Mouse (Mus musculus) cerebral cortex, adult 2 months (tissue): ENCODE data around the gene Akr1cl.

Source experiments
- WGBS: fragments of 180-500 bp; shearing (Covaris S2); methylation state at CpG from one replicate; pipeline ENCODE4 v1.1.7; 2018; 5-methylcytosine and 5-hydroxymethylcytosine counted together

Akr1cl gene

DNA sequence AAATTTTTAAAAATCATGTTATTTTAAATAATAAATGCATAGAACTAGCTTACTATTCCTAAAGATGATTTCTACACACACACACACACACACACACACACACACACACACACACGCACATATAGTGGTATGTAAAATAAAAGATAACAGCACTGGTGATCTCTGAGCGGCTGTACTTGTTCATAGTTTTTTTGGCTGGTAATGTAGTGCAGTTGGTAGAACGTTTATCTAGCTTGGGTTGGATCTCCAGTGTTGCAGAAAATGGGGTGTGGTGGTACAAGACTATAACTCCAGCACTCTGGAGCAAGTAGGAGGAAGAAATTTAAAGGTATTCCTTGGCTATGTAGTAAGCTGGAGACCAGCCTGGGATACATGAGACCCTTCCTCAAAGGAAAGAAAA is 49.3 kb downstream of the Akr1cl start:
- 73% methylated on average over 3 of the region's 3 CpGs for WGBS

- WGBS = 39% methylated on average over 7 of the region's 7 CpGs
Measured at GRCm38 (mm10) chr1:64978321-64978799, 54.2 kb downstream of the Akr1cl start.

DNA sequence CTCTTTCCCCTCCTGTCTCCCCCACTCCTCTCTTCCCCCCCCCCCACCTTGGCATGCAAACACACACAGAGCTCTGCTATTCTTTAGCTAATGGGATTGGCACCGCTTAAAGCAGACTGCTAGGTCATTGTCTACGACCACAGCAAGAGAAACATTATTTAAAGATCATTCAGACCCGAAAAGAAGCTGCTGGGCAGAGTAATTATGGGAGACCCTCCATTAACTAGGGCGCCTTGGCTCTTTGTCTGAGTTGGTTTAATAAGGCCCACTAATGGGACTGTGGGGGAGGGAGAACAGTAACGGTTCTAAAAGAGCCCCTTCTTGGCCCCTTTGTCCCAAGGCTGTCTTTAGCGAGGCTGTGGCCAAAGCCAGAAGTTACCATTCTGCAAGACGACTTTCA is 57.2 kb downstream of the Akr1cl start:
- 60% methylated on average over 7 of the region's 7 CpGs for WGBS

DNA sequence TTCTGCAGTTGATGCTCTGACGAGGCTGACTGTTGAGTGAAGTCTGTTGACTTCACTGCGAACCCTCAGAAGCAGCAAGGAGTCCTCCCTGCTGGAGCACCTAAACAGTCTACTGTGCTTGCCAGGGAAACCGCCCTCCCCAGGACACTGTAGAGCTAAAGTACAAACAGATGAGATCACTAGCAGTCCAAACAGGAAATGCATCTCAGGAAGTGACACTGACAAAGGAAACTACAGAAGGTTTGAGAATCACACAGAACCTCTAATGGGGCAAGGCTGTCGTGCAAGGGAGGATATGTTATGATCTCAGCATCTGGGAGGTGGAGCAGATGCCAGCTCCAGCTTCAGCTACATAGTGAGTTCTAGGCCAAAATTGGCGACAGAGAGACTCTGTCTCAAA is 61.9 kb downstream of the Akr1cl start:
- WGBS = 72% methylated on average over 5 of the region's 5 CpGs
